Mouse (Mus musculus): ENCODE measurements at regions not wholly inside any gene's neighbourhood (a gene's known extent, or its start where the extent isn't known, plus 50 kb on each side); places are given as distances from the start of the nearest gene placed in this dataset.

DNA sequence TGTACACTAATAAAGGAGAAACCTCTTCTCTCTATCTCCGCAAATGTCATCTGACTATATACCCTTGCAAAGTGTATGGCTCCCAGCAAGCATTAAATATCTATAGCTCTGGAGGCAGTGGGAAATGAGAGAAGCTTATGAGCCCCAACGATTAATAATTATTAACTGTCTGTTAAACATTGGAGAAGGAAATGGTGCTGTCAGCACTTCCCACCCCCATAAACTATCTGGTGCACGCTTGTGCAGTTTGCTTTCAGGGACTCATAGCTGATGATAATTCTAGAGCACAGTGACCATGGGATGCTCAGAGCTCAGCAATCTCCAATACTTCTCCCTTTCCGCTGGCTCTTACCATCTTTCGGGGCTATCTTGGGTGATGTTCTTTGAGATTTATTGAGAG, 541.2 kb downstream of the Grxcr1 start:
- DNase-seq (ENCODE audit: low read depth, low spot score): no peak

DNA sequence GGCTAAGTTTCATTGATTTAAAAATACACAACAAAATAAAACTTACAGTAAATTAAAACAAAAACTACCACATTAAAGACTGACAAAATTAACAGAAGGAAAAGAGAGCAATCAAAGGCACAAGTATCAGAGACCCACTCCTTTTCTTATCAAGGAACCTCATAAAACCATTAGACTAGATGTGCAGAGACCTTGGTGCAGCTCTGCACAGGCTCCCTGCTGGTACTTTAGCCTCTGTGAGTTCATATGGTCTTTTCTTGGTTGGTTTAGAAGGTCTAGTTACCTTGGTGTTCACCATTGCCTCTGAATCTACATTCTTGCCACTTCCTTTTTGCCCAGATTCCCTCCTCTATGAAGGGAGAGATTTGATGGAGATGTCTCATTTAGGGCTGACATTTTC, 544.2 kb downstream of the Grxcr1 start:
- no peak for DNase-seq (ENCODE audit: low read depth, low spot score)

DNA sequence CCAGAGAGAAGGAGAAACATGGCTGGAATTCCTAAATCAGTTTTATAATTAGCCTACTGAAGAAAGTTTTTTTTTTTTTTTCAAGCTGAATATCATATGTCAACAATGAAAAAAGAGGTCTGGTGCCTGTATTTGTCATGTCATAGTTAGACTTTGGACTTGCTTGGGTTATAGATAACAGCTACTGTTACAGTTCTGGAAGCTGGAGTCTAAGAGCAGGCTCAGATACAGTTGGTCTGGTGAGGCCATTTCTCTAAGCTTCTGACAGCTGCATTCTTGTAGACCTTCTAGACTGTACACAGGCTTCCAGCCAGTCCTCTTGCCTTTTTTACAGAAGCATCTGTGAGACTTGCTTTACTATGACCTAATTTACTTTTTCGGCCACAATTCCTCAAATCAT, 546.9 kb downstream of the Grxcr1 start:
- no peak for DNase-seq (ENCODE audit: low read depth, low spot score)

DNA sequence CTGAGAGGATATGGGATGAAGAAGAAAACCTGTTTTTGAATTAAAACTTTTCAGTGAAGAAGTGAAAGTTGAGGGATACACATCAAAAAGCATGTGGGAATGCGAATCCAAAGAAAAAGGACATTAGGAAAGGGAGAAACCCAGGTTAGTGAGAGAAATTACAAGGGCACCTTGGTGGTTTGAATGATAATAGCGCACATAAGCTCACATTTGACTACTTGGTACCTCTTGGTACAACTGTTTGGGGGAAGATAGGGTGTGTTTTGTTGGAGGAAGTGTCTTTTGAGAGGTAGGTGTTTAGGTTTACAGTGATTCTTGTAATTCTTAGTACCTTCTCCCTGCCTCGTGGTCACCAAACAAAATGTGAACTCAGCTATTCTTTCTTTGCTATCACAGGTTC, 560.8 kb downstream of the Grxcr1 start:
- DNase-seq (ENCODE audit: low read depth, low spot score): no peak

DNA sequence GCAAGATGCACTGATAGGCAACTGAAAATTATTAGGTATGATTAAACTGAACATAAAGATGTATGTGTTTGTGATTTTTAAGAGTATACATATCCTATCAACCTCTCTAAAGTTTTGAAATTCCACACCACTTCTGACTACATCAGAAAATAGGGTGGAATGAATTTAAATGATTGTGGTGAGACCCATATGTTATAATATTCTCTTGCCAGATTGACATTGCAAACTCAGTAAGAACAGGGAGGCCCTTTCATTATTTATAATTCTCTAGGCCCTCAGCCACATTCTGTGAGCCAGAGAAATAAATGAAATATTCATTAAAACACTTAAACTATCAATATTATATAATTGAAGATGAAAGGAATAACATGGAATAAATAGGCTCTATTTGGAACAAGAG, 586.8 kb downstream of the Grxcr1 start:
- no peak for DNase-seq (ENCODE audit: low read depth, low spot score)

DNA sequence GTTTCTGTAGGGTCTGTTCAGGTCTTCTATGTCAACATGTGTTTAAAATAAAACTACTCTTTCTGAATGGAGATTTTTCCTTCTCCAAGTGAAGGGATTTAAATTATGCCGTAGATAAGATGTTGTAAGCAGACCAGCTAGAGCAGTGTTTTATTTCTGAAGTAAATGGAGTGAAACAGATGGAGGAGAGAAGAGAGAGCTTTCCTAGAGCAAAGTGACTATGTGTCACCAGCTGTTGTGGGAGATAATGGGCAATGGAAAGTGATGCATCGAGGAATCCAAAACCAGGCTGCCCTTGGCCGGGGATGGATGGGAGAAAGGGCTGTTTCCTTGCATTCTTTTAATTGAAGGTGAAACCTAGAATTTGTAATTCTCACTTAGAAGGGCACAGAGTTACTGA, 603.8 kb downstream of the Grxcr1 start:
- no peak for DNase-seq (ENCODE audit: low read depth, low spot score)

DNA sequence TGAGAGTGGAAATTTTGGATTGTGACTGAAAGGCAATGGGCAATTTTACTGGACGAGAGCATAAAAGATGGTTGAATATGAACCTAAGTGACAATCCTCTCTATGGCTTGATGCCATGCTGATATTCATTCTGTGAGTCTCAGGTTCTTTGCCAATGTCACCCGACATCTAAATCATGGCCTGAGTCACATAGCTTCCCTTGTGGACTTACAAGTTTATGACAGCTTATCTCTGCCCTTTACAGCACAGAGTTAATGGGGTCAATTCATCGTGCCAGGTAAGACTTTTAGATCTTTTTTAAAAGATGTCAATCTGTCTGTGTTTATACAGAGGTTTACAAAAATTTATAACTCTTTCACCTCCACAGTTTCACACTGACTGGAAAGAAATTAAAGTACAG, 641.2 kb downstream of the Grxcr1 start:
- no peak for DNase-seq (ENCODE audit: low read depth, low spot score)

DNA sequence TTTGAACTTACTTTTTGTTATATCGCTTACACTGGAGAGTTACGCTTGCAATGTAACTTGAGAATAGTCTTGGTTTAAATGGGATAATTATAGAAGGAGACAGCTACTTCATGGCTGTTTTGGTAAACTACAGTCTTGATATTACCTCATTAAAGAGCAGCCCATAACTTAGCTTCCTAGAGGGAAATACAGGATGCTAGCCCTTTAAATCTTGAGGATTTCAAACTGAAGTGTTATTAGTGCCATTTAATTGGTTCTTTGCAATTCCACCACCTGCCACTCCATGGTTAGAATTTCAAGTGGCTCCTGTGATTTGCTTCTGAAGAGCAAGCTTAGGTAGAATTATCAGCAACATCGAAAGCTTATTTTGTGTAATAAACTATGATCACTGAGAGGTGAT, 640.1 kb downstream of the Kctd8 start:
- DNase-seq (ENCODE audit: low read depth, low spot score): no peak

DNA sequence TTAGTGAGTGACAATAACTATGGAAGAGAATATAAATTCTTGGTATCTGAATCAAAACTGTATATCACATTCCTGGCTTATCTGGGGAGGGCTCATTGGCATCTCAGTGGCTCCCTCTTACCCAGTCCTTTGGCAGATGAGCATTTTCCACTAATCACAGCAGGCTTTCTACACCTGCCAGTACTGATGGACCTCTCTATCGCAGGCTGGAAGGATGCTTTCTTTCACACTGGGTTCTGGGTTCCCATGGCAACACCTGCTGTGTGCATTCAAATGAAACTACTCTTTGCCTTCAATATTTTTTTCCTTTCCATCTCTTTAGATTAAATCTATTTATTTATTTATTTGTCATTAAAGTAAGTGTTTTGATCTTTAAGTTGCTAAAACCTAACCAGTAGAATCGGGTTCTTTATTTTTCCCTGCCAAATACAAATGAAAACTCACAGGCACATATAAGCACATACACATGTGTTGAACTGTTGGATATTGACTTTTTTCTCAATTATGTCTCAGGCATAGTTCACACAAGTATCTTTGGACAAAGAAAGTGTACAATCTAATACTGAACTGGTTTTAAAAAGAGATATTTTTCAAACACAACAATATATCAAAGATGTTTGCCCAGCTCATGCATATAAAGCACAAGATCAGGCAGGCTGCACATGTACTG, 635.9 kb downstream of the Kctd8 start:
- no peak for DNase-seq (ENCODE audit: low read depth, low spot score)

DNA sequence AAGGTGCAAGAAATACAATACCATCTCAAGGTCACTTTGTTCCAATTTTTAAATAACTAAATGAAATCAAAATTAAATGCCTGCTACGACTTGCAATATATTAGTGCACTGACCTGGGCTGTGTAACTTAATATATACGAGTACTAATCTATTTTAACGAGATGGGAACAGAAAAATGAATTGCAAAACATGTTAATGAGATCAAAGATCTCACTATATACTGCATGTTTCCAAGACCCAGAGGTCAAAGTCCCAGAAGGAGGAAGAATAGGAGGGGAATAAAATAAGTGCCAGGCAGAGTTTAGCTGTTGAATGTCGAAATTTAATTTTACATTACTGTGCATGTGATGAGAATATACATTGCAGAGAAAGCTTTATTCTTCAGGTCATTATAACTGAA, 614.7 kb downstream of the Kctd8 start:
- no peak for DNase-seq (ENCODE audit: low read depth, low spot score)

DNA sequence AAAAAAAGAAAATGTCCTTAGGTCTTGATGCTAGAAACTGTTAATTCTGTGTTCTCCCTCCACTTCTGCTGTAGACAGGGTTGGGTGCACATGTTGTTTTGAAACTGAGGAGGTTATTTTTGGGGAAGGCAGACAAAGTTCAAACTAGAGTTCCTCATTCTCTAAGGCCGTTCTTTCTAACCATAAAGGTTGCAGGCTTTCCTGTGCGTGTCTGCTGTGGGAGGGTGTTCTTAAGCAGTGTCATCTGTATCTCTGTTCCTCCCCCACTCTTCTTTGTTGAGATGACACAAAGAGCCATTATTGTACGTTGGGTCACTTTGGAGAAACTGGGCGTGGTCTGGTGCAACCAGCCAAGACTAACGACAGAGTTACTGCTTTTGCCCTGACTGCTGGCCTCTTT, 606.3 kb downstream of the Kctd8 start:
- DNase-seq (ENCODE audit: low read depth, low spot score): peak; percentile 38

DNA sequence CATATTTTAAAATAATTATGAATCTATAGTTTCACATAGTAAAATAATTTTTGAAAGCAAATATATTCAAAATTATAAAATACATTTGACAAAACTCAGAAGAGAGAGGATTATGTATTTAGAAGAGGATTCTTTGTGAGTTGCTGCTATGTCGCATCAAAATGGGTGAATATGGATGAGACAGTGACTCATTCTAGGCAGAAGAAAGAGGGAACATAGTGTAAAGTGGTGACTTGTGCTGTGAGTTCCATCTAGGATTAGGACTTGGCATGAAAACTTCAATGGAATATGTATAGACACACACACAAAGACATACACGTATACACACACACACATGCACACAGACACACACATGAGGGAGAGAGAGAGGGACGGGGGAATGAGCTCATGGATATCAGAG, 591.0 kb downstream of the Kctd8 start:
- no peak for DNase-seq (ENCODE audit: low read depth, low spot score)

DNA sequence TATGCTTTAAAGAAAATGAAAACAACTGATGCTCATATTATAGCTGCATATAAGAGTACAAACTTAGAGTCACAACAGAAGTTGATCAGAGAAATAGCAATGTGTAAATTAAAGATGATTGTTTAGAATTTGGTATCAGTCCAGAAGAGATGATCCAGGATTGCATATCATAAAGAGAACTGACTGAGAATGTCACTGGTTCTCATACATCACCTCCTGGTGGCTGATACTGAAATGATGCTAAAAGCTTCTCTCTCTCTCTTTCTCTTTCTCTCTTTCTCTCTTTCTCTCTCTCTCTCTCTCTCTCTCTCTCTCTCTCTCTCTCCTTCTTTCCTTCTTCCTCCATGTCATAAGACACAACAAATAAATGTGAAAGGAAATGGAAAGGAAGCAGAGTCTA, 588.5 kb downstream of the Kctd8 start:
- no peak for DNase-seq (ENCODE audit: low read depth, low spot score)

All from mesoderm, embryonic 11.5 days (tissue).